Mouse (Mus musculus): Measurements from ENCODE around the gene Pld1.

- TF ChIP-seq CTCF (IDR thresholded peaks at IDR 0.05; ENCODE audit: low read depth) (peak; percentile 31; the same call in 1 of the 2 replicates), EP300 (optimal IDR thresholded peaks at IDR 0.05) (no peak)
Measured at GRCm38 (mm10) chr3:27899012-27899726, 39.3 kb upstream of the Pld1 start.
